Mouse (Mus musculus): ENCODE results near the gene Ube3c.

GRCm38 (mm10) chr5:29641124-29641884, 72.3 kb downstream of the Ube3c start:
- TF ChIP-seq CTCF (IDR thresholded peaks at IDR 0.05; ENCODE audit: low read depth, low read length), result no peak
- TF ChIP-seq TAL1 (conservative IDR thresholded peaks at IDR 0.05; ENCODE audit: low read depth, low read length), result no peak
- TF ChIP-seq POLR2AphosphoS5 (IDR thresholded peaks at IDR 0.05; ENCODE audit: insufficient replicate concordance, low read depth, low read length), result no peak
